Mouse (Mus musculus): ENCODE data around the gene Fam173a.

DNA sequence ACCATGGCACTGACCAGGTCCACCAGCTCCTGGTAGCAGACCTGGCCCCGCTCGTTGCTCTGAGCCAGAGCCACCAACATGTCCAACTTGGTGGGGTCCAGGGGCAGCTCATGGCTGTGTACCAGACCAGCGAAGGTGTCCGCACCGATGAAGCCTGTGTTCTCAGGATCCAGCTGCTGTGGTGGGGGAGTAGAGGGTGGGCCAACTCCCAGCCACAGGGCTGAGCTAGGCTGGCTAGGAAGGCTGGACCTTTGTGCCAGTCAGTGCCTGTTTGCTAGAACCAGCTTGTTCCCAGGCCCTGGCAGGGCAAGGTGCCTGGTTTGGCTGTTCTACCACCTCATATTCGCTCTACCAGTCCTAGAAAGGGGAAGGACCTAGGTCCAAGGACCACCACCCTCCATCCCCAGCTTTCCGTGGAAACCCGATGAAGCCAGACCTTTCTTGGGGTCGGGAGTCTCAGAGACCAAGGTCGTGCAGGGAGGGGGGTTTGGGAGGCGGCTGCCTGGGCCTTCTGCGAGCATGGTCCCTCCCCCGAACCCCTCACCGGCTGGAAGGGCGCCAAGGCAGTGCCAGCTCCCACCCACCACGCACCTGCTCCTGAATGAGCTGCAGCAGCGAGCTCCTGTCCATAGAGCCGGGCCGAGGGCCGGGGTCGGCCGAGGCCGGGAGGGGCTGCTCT, 43.8 kb upstream of the Fam173a start:
- TF ChIP-seq CTCF (IDR thresholded peaks at IDR 0.05; ENCODE audit: extremely low read depth, insufficient read length, insufficient replicate concordance, low read depth, low read length) (no peak), POLR2A (IDR thresholded peaks at IDR 0.05; ENCODE audit: low read depth, low read length) (no peak)
